Mouse (Mus musculus): Measurements from ENCODE around the gene Rsph10b. TPM values are rescaled to one million over a fixed set of nuclear protein-coding genes. Genes with fewer than 3 reads are reported as not detected.
A peak's percentile ranks its signal among the peaks of the same experiment; 100 is the strongest.

Rsph10b gene
- polyA plus RNA-seq, 1 experiment from 2014 or later, result 0.14 TPM

- TF ChIP-seq CTCF (IDR thresholded peaks at IDR 0.05), result no peak
- CTCF ChIA-PET, result interaction anchor here (0.6 to 1.7 kb wide), 2 partner anchors 9 to 19 kb away, joined by 3 to 5 read pairs; no protein-coding TSS in a partner anchor
- POLR2A ChIA-PET, result interaction anchor here (0.6 to 1.5 kb wide), 4 partner anchors 10 to 365 kb away, joined by 3 to 6 read pairs (median 3); partner anchors contain the start of gene Usp42
- no peaks in the 10 kb centered on the region for H3K27me3 ChIP-seq
- ATAC-seq (peak; percentile 96), DNase-seq (ENCODE audit: low read depth, low spot score) (peak; percentile 95)
- in situ Hi-C loops (cut with MboI; ENCODE audit: low pct_unique_long_range_greater_than_20kb), result no loop called here
Observed at GRCm38 (mm10) chr5:143909417-143910400, 23.1 kb upstream of the Rsph10b start, which contains the start of the genes Aimp2 and Pms2. TSS of gene Aimp2 (minus strand) at chr5:143909847. TSS of gene Pms2 (plus strand) at chr5:143909964.

GRCm38 (mm10) chr5:143916221-143916620 lies 16.6 kb upstream of the Rsph10b start:
- no peaks in the 10 kb centered on the region for H3K27me3 ChIP-seq
- no peak for ATAC-seq
- ChIA-PET CTCF (interaction anchor here (1.0 to 1.6 kb wide), 4 partner anchors 8 to 184 kb away, joined by 3 to 6 read pairs (median 4); partner anchors contain the start of gene Usp42), POLR2A (no interaction called here)
- in situ Hi-C loops (cut with MboI; ENCODE audit: low pct_unique_long_range_greater_than_20kb), result no loop called here
- DNase-seq (ENCODE audit: low read depth, low spot score), result no peak
- TF ChIP-seq CTCF (IDR thresholded peaks at IDR 0.05), result no peak

- CTCF ChIA-PET, result interaction anchor here (0.7 to 1.6 kb wide), 5 partner anchors 8 to 185 kb away, joined by 3 to 6 read pairs (median 3); partner anchors contain the start of genes Rsph10b and Usp42
- POLR2A ChIA-PET, result no interaction called here
Observed at GRCm38 (mm10) chr5:143917418-143917817, 15.4 kb upstream of the Rsph10b start.

GRCm38 (mm10) chr5:143918120-143918519 lies 14.7 kb upstream of the Rsph10b start:
- ATAC-seq (no peak), DNase-seq (ENCODE audit: low read depth, low spot score) (no peak)
- ChIA-PET POLR2A (no interaction called here), CTCF (no interaction called here)
- no peak for TF ChIP-seq CTCF (IDR thresholded peaks at IDR 0.05)
- in situ Hi-C loops (cut with MboI; ENCODE audit: low pct_unique_long_range_greater_than_20kb), result no loop called here
- H3K27me3 ChIP-seq, result no peaks in the 10 kb centered on the region

More at GRCm38 (mm10) chr5:143917418-143917817, 15.4 kb upstream of the Rsph10b start:
- no peaks in the 10 kb centered on the region for H3K27me3 ChIP-seq
- TF ChIP-seq CTCF (IDR thresholded peaks at IDR 0.05), result no peak
- in situ Hi-C loops (cut with MboI; ENCODE audit: low pct_unique_long_range_greater_than_20kb), result no loop called here
- peak; percentile 19 for DNase-seq (ENCODE audit: low read depth, low spot score)
- no peak for ATAC-seq

GRCm38 (mm10) chr5:143924781-143925452 lies 7.9 kb upstream of the Rsph10b start:
- ChIA-PET CTCF (interaction anchor here (1.0 kb wide), 1 partner anchor 8 kb away, joined by 4 read pairs; no protein-coding TSS in a partner anchor), POLR2A (no interaction called here)
- no peak for TF ChIP-seq CTCF (IDR thresholded peaks at IDR 0.05)
- in situ Hi-C loops (cut with MboI; ENCODE audit: low pct_unique_long_range_greater_than_20kb), result no loop called here
- ATAC-seq (no peak), DNase-seq (ENCODE audit: low read depth, low spot score) (no peak)
- no peaks in the 10 kb centered on the region for H3K27me3 ChIP-seq

GRCm38 (mm10) chr5:143927875-143928274 lies 5.0 kb upstream of the Rsph10b start, which contains the start of gene Gm42421:
TSS of gene Gm42421 (plus strand) at chr5:143928175.
- TF ChIP-seq CTCF (IDR thresholded peaks at IDR 0.05), result no peak
- H3K27me3 ChIP-seq, result no peaks in the 10 kb centered on the region
- ChIA-PET CTCF (no interaction called here), POLR2A (no interaction called here)
- DNase-seq (ENCODE audit: low read depth, low spot score) (no peak), ATAC-seq (no peak)
- in situ Hi-C loops (cut with MboI; ENCODE audit: low pct_unique_long_range_greater_than_20kb), result no loop called here

- ChIA-PET CTCF (interaction anchor here (1.0 kb wide), 1 partner anchor 19 kb away, joined by 3 read pairs; the partner anchor contains the start of genes Aimp2 and Pms2), POLR2A (no interaction called here)
- ATAC-seq (no peak), DNase-seq (ENCODE audit: low read depth, low spot score) (no peak)
- TF ChIP-seq CTCF (IDR thresholded peaks at IDR 0.05), result no peak
- no peaks in the 10 kb centered on the region for H3K27me3 ChIP-seq
- in situ Hi-C loops (cut with MboI; ENCODE audit: low pct_unique_long_range_greater_than_20kb), result no loop called here
Observed at GRCm38 (mm10) chr5:143929291-143929690, 3.5 kb upstream of the Rsph10b start.

GRCm38 (mm10) chr5:143930656-143931055 lies 2.2 kb upstream of the Rsph10b start:
- ChIA-PET CTCF (interaction anchor here (1.4 kb wide), 1 partner anchor 18 kb away, joined by 4 read pairs; no protein-coding TSS in a partner anchor), POLR2A (no interaction called here)
- in situ Hi-C loops (cut with MboI; ENCODE audit: low pct_unique_long_range_greater_than_20kb), result no loop called here
- ATAC-seq, result no peak
- no peak for TF ChIP-seq CTCF (IDR thresholded peaks at IDR 0.05)
- H3K27me3 ChIP-seq, result no peaks in the 10 kb centered on the region
- no peak for DNase-seq (ENCODE audit: low read depth, low spot score)

GRCm38 (mm10) chr5:143931863-143932580 lies 813 bp upstream of the Rsph10b start:
- CTCF ChIA-PET, result interaction anchor here (1.5 kb wide), 1 partner anchor 43 kb away, joined by 3 read pairs; no protein-coding TSS in a partner anchor
- ATAC-seq (no peak), DNase-seq (ENCODE audit: low read depth, low spot score) (no peak)
- POLR2A ChIA-PET, result no interaction called here
- no peak for TF ChIP-seq CTCF (IDR thresholded peaks at IDR 0.05)
- no peaks in the 10 kb centered on the region for H3K27me3 ChIP-seq
- in situ Hi-C loops (cut with MboI; ENCODE audit: low pct_unique_long_range_greater_than_20kb), result no loop called here

GRCm38 (mm10) chr5:143933414-143933813 lies 579 bp downstream of the Rsph10b start:
- no peak for TF ChIP-seq CTCF (IDR thresholded peaks at IDR 0.05)
- ChIA-PET POLR2A (interaction anchor here (1.0 kb wide), 1 partner anchor 10 kb away, joined by 3 read pairs; no protein-coding TSS in a partner anchor), CTCF (interaction anchor here (1.5 kb wide), 3 partner anchors 16 to 42 kb away, joined by 3 read pairs; no protein-coding TSS in a partner anchor)
- DNase-seq (ENCODE audit: low read depth, low spot score), result no peak
- in situ Hi-C loops (cut with MboI; ENCODE audit: low pct_unique_long_range_greater_than_20kb), result no loop called here
- no peaks in the 10 kb centered on the region for H3K27me3 ChIP-seq
- ATAC-seq, result no peak
